In genomic region chr13:43519251-43519650, GRCm38 (mm10) we compare ENCODE assay signal across 19 mouse cellular contexts. TPM values are rescaled to one million over a fixed set of nuclear protein-coding genes. Genes with fewer than 3 reads are reported as not detected.
DNase-seq lines count a peak whose midpoint lies in the region; TF ChIP-seq lines count a peak whose summit lies in the region.
"Had no signal": no experiment of that assay in that cellular context is flagged by ENCODE, and none has a peak within 500 bp of the region (broad histone marks: within the 10 kb centered on the region; RNA-seq: fewer than 3 reads in every experiment).

No protein-coding gene starts in this region.

- intact Hi-C loops in gastrocnemius, postnatal 14 days (cut with DNase I; ENCODE audit: low total_unique reads): no loop called here
- intact Hi-C loops in left cerebral cortex, adult 2 months (cut with DNase I): loop anchor here (5.0 kb wide), 1 partner anchor 37 kb away; the partner anchor contains the start of gene Ranbp9

- H3K27ac ChIP-seq in left cerebral cortex, adult 2 months: no peak overlapping the region
- H3K27ac ChIP-seq: forebrain, embryonic 12.5 days; hindbrain, embryonic 10.5 days; hindbrain, embryonic 14.5 days; intestine, embryonic 15.5 days had no signal

- DNase-seq in gastrocnemius, postnatal 14 days: peak; percentile 38
- no peak for DNase-seq in gastrocnemius, adult 18-20 months (ENCODE audit: low spot score)
- DNase-seq in 3T3-L1 (ENCODE audit: low read depth, low spot score) (peak; percentile 35), NIH3T3 (ENCODE audit: low read depth) (peak; percentile 80)
- DNase-seq in fibroblast of lung, adult 2 months (ENCODE audit: low read depth): peak; percentile 67
- no peak for DNase-seq in Muller cell, postnatal 12 days (ENCODE audit: inconsistent ontology term)
- no peak for DNase-seq in left cerebral cortex, adult 2 months (ENCODE audit: extremely low spot score in 1 of 2, low spot score in 2 of 2)
- DNase-seq: adrenal gland, adult 8-10 months; cerebellum, adult 18-20 months; cerebellum, adult 9-11 months; cerebellum, postnatal 36 days; forebrain, postnatal 0 days; gastrocnemius, postnatal 25 days; kidney, adult 18-20 months had no signal

- no peak for TF ChIP-seq CTCF in left cerebral cortex, adult 2 months (IDR thresholded peaks at IDR 0.05)

- H3K4me3 ChIP-seq in left cerebral cortex, adult 2 months: no peak overlapping the region
- H3K4me3 ChIP-seq: forebrain, embryonic 12.5 days; heart, embryonic 12.5 days; hindbrain, embryonic 10.5 days; intestine, embryonic 15.5 days had no signal

RNA-seq across cellular contexts. Expression of gene Ranbp9, which starts 38.2 kb away (rescaled TPM):
- 10 to 100 TPM; 33.5 to 36.1 TPM for total RNA-seq in gastrocnemius, postnatal 14 days (2021)
- 10 to 100 TPM; 41.3 to 42.2 TPM for total RNA-seq in gastrocnemius, adult 18-20 months (2021)
- total RNA-seq in left cerebral cortex, adult 2 months (2021): 100 to 1,000 TPM; 102 to 105 TPM

RNA-seq across cellular contexts. Expression of gene Mcur1, which starts 40.7 kb away (rescaled TPM):
- total RNA-seq in gastrocnemius, postnatal 14 days (2021): 10 to 100 TPM; 21.1 to 21.8 TPM
- total RNA-seq in gastrocnemius, adult 18-20 months (2021): 10 to 100 TPM; 30.3 to 31.7 TPM
- total RNA-seq in left cerebral cortex, adult 2 months (2021): 10 to 100 TPM; 15.8 to 17.8 TPM

Comparison
In these comparisons a context has a peak if more than half of its experiments do, and no peak if none do; other contexts are left out.
1. DNase-seq: peak in gastrocnemius, postnatal 14 days (single experiment), 3T3-L1 (single experiment), NIH3T3 (single experiment) and fibroblast of lung, adult 2 months (single experiment); none in gastrocnemius, adult 18-20 months (single experiment), Muller cell, postnatal 12 days (single experiment) and left cerebral cortex, adult 2 months (0 of 2).